Mouse (Mus musculus) C2C12 (cell line): Measurements from ENCODE around the gene Myh10.

Source experiments
- CEBPB ChIP-seq: IDR thresholded peaks from one replicate; pipeline ENCODE4 v1.6.1; 2011; ENCODE audit warnings: low read depth, mild to moderate bottlenecking, control low read depth, moderate library complexity
- CTCF ChIP-seq: IDR thresholded peaks from one replicate; pipeline ENCODE4 v1.5.1; 2011; ENCODE audit not compliant: control insufficient read depth, insufficient read depth, insufficient read length
- FOSL1 ChIP-seq: IDR thresholded peaks from one replicate; pipeline ENCODE4 v1.8.0; 2011; ENCODE audit warnings: mild to moderate bottlenecking, low read length; ENCODE audit not compliant: poor library complexity, insufficient read depth, severe bottlenecking
- MAX ChIP-seq: IDR thresholded peaks from one replicate; pipeline ENCODE4 v1.6.1; 2011; ENCODE audit warnings: mild to moderate bottlenecking, control low read depth
- MYOD1 ChIP-seq: IDR thresholded peaks from one replicate; pipeline ENCODE4 v1.6.1; 2011; ENCODE audit warnings: low read depth; ENCODE audit not compliant: control insufficient read depth, insufficient read length
- MYOG ChIP-seq: IDR thresholded peaks from one replicate; pipeline ENCODE4 v1.6.1; 2011; ENCODE audit not compliant: control insufficient read depth, insufficient read length; ENCODE audit errors: extremely low read depth
- USF1 ChIP-seq: IDR thresholded peaks from one replicate; pipeline ENCODE4 v1.6.1; 2011; ENCODE audit warnings: low read depth, mild to moderate bottlenecking, control low read depth, moderate library complexity

DNA sequence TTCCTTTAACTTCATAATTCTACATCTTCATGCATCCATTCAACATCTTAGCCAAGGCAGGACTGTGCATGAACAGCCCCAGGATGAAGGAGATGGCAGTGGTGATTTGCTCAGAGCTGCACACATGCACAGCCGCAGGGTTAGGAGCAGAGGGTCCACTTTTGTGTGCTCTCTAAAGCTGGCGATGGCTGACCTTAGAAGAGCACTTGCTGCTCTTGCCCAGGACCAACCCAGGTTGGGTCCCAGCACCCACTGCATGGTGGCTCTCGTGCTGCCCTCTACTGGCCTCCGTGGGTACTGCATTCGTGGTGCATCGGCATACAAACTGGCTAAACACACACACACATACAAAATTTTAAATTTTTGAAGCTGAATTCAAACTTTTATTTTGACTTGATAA lies 116.4 kb downstream of the Myh10 start:
- peak; percentile 87 for TF ChIP-seq CTCF
- TF ChIP-seq MYOD1, result no peak
- no peak for TF ChIP-seq USF1
- TF ChIP-seq FOSL1, result no peak
- no peak for TF ChIP-seq MAX
- TF ChIP-seq CEBPB, result no peak
- no peak for TF ChIP-seq MYOG
